Mouse (Mus musculus) embryo, embryonic 11.5 days (tissue): ENCODE data around the gene Casp2.

Experiments used
- DNase-seq: peaks from one replicate; pipeline ENCODE4 v3.0.0-alpha.2; 2012; ENCODE audit warnings: low read depth, low spot score

The Casp2 gene

DNA sequence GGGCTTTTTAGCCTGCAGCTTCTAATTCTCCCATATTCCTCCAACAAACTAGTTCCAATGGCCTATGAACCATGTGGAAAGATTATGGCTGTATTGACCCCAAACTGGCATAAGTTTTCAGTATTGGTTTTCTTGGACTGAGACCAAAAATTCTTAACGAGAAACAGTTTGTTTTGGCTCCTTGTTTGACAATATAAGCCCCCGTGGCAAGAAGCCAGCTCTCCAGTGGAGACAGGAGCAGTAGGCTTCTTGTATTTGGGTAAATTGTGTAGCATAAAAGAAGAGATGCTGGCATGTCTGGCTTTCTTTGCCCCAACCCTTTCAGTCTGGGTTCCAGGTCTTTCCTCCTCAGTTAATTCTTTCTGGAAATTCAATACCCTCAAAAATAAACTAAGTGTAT, 11.4 kb downstream of the Casp2 start:
- DNase-seq = no peak

DNA sequence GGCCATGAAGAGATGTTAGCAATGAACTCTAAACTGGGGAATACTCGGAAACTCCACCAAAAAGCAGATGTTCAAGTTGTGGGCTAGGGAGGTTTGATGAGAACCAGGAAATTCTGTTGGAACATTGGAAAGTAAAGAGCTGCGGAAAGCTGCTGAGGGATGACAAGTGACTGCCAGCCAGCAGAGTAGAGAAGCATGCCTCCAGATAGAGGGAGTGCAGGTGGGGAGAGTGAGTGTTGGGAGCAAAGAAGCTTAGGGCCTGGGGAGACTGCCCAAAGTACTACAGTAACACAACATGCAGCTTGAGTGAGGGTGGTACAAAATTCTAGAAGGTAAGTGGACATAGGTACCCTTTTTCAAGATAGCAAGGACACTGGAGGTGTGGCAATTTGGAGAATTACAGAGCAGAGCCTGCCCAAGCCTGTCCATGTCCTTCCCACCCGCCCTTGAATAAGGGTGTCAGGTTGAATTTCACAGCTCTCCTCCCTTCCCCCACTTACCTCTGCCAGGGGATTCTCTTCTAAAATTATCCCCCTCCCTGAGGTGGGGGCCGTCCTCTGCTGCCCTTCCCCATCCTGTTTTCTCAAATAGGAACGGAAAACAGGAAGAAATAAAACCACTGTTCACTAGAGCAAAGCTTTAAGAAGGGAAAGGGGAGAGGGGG, 18.2 kb downstream of the Casp2 start:
- no peak for DNase-seq

DNA sequence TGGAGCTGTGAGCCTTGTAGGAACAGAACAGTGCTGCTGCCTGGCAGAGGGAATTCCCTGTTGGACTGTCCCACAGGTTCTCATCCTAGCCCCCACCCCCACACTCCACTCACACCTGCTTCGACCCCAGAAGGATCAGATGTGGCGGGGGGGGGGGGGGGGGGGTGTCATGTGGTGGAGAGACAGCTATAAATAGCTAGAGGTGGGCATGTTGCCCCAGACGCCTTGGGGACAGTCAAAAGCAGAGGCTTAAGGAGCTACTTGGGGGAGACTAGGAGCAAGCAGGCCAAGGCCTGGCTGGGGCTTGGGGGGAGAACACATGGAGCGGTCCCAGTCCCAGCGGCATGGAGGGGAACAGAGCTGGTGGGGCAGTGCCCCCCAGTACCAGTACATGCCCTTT, 21.7 kb downstream of the Casp2 start, which contains the start of gene Clcn1:
Clcn1 (plus strand) TSS at position 238 of the 400 bp plus-strand sequence.
- no peak for DNase-seq

DNA sequence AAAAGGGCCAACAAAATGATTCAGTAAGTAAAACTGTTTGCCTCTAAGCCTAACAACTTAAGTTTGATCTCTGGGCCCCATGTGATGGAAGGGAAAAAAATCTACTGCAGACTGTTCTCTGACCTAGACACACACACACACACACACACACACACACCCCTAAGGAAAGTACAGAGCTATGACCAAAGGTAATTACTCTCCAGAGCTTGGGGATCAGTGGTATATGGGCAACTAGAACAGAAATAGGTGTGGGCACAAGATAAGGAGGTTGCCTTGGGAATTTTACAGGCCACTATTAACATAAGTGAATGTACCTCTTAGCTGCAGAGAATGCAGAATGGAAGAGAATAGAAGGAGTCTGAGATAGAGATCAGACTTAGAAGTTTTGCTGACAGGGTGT, 22.8 kb downstream of the Casp2 start:
- DNase-seq = no peak

DNA sequence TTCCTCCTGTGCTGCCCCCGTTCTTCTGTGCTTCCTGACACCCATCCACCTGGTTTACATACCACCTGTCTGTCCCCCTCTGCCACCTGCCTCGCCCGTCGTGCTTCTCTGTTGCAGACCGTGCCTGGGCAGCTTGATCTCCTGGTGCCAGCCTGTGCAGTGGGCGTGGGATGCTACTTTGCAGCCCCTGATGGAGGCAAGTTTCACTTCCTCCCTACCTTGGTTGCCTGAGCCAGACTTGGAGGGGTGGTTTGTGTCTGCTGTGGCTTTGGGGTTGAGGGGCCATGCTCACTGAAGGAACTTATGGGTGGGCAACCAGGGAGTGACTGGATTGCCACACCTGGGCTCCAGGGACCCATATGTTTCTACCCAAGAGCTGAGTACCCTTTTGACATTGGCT, 28.5 kb downstream of the Casp2 start:
- DNase-seq = no peak

DNA sequence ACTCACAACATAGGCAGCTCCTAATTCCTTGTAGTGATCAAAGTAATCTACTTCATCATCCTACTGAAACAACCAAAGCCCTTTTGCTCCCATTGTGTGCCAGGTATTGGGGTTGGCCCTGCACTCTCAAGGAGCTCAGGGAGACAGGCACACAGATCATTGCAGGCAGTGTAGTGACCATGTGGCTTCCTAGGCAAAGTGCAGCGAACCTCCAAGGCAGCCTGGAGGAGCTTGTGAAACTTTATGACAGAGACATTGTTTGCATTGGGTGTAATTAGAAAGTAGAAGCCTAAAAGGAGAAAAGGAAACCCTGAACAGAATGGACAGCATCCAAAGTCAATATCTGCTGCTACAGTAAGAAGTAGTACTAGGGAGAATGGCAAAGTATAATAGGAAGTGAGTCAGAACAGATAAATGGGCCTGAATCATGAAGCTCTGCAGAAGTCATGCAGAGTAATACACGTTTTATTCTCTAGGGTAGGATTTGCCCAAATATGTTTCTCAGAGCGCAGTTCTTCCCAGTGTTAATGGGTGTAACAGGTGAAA, 30.8 kb downstream of the Casp2 start:
- no peak for DNase-seq

DNA sequence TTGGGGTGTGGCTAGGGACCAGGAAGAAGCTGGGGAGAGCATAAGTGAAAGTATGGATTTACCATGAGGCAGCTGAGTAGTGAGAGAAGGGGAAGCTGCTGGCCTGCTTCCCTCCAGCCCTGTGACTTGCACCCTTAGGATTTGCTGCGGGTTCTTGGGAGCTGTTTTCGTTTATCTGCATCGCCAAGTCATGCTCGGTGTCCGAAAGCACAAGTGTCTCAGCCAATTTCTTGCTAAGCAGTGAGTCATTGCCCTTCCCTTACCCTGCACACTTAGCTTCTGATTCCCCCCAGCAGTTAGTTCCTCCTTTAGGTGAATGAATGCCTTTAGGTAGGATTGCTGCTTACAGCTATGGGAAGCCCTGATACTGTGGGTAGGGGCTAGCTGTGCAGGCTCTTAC, 34.6 kb downstream of the Casp2 start:
- DNase-seq = no peak

DNA sequence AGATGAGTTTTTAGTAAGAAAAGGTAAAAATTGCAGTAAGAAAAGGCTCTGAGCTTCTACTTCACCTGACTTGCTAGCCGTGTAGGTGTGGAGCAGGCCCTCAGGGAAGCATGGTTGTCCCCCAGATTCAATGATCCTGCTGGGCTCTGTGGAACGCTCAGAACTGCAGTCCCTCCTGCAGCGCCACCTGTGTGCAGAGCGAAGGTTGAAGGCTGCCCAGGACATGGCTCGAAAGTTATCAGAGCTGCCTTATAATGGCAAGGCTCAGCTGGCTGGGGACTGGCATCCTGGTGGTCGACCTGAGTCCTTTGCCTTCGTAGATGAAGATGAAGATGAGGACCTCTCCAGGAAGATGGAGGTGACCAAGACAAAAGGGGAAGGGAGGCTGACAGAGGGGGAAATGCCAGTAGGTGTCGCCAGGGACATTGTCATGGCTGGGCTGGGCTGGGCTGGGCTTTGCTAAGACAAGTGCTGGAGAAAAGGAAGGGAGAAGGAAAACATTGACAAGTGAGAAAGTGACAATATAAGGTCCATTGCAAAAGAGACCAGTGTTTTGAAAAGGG, 45.1 kb downstream of the Casp2 start:
- DNase-seq = no peak

DNA sequence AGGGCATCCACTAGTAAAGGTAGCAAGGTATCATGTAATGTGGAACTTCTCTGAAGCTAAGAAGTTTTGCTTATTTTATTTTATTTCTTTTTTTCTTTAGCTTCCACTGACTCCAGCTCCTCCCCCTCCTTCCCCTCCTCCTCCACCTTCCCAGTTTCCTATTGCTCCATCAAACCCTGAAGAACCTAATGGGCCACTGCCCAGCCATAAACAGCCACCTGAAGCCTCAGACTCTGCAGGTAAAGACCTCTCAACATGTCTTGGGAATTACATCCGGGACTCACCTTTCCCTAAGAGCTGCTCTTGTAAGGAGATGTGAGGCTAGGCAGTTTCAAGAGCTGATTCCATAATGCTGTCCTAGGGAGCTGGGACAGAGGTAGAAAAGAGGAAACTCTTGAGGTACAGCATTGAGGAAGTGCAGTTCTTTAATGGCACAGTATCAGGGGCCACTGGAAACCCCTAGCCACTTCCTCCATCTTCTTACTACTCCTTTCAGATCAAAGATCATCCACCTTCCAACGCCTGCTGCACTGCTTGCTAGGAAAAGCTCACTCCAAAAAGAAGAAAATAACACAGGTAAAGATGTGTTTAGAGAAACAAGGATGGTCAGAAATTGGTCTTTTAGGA, 45.8 kb downstream of the Casp2 start:
- no peak for DNase-seq

DNA sequence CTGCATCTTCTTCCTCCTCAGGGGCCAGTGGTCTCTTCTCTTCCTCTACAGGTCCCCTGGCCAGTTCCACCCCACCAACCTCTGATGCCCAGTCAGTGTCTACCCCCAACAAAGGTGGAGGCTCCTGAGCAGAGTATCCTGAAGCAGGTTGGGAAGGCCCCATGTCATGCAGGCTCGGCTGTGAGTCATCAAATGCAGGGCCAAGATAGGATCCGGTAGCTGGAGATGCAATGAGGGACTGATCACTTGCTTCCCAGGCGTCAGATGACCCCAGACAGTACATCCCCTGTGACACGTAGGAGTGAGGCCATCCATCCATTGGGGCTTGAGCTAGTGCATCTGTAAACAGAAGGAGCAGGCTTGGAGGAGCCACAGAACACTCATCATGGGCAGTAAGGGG, 53.5 kb downstream of the Casp2 start:
- no peak for DNase-seq

DNA sequence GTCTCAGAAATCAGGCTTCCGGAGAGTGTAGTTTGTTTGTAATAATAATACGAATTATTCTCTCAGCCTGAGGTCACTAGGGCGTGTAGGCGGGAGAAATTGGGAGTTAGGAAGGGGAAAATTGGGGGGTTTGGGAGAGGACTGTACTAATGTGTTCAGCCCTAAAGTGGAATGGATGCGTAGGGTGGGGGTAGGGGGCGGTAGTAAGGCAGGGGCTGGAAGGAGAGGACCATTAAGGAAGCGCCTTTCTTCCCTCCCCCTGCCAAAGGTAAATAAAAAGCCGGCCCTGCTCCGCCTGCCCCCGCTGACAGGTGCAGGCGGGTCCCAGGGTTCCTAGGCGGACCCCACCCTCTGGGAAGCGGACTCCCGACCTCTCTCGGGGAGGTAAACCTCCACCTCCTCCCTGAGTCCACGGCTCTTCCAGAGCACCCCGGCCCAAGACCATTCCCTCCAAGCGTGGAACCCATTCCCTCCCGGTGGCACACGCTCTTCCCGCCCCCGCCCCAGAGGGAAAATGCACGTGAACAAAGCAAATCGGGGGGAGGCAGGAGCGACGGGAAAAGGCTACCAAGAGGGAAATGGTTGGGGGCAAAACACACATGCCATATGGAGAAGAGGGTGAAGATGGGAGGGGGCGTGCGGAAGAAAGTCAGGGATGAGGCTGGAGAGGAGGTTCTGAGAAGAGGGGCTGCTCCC, 58.7 kb downstream of the Casp2 start:
- no peak for DNase-seq

DNA sequence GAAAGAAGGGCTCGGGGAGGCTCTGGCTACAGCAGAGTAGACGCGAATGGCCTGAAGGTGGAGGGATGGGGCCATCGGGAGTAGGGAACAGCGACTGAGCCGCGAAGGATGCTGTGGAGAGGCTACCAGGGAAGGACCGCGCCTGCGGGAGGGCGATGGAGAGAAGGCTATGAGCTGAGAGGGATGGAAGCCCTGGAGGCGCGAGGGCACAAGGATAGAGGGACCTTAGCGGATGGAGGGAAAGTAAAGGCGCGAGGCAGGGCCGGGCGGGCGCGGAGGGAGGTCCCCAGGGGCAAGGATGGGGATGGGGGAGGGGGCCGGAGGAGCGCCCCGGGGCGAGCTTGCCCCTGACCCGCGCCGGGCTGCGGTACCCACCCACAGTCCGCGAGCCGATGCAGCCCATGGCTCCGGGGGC, 59.3 kb downstream of the Casp2 start:
- peak; percentile 11 for DNase-seq

DNA sequence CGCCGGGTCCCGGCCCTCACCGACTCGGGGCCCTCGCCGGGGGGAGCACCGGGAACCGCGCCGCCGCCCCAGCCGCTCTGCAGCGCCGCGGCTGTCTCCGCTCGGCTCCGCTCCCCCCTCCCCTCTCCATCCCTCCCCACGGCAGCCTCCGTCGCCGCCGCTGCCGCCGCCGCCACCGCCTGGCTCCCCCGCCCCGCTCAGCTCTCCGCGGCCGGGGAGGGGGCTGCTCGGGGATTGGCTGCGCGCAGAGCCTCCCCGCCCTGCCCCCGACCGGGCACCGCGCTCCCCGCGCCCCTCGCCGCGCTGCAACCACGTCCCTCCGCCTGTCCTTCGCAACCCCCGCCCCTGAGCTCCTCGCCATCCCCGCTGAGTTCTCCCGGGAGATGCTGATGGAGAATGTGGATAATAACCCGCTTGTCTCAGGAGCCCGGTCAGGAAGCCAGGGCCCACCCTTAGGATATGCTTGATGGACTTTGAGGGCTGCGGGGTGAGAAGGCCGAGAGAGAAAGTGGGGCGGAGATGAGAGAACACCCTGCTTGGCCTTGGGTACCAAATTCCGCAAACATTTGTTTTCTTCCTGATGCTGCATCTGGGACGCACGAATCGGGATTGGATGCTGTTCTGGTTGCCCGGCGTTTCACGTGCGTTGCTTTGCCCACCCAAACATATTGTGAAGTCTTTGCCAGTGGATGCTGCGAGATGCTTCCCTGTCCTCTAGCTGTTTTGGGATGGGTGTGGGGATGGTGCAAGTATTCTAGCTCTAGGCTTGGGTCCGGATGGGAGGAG, 59.9 kb downstream of the Casp2 start, which contains the start of gene Fam131b:
Fam131b (minus strand) TSS at position 162 of the 786 bp plus-strand sequence.
- peak; percentile 23 for DNase-seq

DNA sequence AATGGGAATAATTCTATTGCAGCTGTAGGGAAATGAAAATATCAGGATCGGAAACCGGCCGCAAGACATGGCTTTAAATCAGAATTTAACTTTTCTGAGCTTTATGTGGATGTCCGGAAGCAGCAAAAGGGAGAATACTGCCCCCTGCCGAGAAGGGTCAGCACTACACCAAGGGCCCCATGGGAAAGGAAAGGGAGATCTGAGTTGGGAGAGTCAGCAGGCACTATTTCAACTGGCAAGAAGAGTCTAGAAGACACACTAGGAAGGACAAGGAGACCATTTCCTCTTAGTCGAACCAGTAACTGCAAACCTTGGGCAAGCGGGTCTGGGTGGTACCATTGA, 60.5 kb downstream of the Casp2 start:
- peak; percentile 60 for DNase-seq

DNA sequence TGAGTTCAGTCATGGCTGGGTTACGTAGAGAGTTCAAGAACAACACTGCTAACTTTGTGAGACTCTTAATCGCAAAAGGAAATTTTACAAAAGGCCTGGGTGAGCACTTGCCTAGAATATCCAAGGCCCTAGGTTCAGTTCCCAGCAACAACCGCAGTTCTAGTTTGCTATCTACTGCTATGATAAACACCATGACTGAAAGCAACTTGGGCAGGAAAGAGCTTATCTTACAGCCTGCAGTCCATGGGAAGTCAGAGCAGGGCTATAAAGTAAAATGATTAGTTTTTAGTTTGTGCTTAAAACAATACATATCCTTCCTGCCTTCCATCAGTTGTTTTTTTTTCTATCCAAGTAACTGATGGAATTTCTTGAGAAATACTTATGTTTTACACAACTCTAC, 61.7 kb downstream of the Casp2 start:
- DNase-seq = no peak

DNA sequence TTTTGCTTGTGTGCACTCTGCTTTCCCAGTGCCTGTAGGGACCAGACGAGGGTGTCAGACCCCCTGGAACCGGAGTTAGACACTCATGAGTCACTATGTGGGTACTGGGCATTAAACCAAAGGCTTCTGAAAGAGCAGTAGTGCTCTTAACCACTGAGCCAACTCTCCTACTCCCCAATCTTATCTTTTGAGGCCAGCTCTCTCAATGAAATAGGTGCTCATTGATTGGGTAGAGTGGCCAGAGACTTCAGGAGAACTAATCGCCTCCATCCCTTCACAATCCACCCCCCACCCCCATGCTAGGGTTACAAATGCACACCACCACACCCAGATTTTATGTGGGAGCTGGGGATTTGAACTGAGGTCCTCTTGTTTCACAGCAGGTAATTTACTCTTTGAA, 64.0 kb downstream of the Casp2 start:
- DNase-seq = no peak

DNA sequence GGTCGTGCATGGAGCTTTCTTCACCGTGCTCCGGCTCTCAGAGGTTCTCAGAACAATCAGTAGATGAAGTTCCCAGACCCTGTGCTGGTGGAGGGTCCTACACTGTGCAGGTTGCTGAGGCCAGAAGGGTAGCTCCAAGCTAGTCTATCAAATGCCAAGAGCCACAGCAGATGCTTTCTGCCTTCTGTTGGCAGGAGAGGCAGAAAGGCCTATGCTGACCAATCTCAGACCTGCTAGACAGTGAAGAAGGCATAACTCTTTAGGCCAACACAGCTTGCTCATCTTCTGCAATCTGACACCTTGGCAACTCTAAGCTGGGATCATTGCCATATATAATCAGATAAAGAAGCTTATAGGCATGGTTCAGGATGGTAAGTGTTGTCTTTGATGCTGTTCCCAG, 65.4 kb downstream of the Casp2 start:
- DNase-seq = no peak

DNA sequence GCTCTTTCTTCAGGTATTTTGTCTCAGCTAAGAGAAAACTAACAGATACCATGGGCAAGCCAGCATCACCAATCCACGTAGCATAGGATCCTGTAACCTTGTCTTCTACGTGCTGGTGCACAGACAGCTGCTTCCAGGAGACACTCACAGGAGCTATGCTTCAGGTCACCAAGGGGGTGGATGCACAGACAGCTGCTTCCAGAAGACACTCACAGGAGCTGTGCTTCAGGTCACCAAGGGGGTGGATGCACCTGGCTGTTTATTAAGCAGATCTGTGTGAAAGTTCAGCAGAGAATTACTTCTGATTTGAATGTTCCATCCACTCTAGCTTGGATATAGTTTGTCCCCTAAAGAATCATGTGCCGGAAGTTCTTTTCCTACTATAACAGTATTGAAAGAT, 66.2 kb downstream of the Casp2 start:
- DNase-seq = no peak
